Mouse (Mus musculus) embryonic facial prominence, embryonic 10.5 days (tissue): ENCODE data around the gene 3110082I17Rik. TPM values are rescaled to one million over a fixed set of nuclear protein-coding genes. Genes with fewer than 3 reads are reported as not detected.

ENCODE experiments used
- DNase-seq: peaks from one replicate; pipeline ENCODE4 v3.0.0-alpha.2; 2017; ENCODE audit warnings: low spot score
- H3K27ac ChIP-seq: fragments of 300-500 bp; sonication (generic); replicated peaks from 2 replicates; pipeline ENCODE4 v1.5.1; 2016; ENCODE audit warnings: mild to moderate bottlenecking
- H3K27me3 ChIP-seq: fragments of 300-500 bp; sonication (generic); replicated peaks from 2 replicates; pipeline ENCODE4 v1.6.1; 2016; ENCODE audit warnings: low read depth, mild to moderate bottlenecking; ENCODE audit not compliant: poor library complexity, severe bottlenecking
- H3K36me3 ChIP-seq: fragments of 300-500 bp; sonication (generic); replicated peaks from 2 replicates; pipeline ENCODE4 v1.6.1; 2016; ENCODE audit warnings: mild to moderate bottlenecking, moderate library complexity
- H3K4me1 ChIP-seq: fragments of 300-500 bp; sonication (generic); 2 replicates; pipeline ENCODE4 v1.6.1; 2016
- H3K4me3 ChIP-seq: fragments of 300-500 bp; sonication (generic); 2 replicates; pipeline ENCODE4 v1.5.1; 2016; ENCODE audit warnings: mild to moderate bottlenecking, moderate library complexity
- H3K9me3 ChIP-seq: fragments of 300-500 bp; sonication (generic); 2 replicates; pipeline ENCODE4 v1.6.1; 2016; ENCODE audit warnings: mild to moderate bottlenecking
- WGBS: fragments of 180-500 bp; shearing (Covaris S2); methylation state at CpG from one replicate; pipeline ENCODE4 v1.1.7; 2016; 5-methylcytosine and 5-hydroxymethylcytosine counted together
- polyA plus RNA-seq: library from polyadenylated mRNA; unstranded; fragments of >200 nt; fragmentation: Nextera tagmentation; extraction: Ambion mirVana; gene quantifications from 2 replicates; pipeline ENCODE4 v1.2.1, GENCODE M21; 2016

Gene 3110082I17Rik
- polyA plus RNA-seq, 1 experiment from 2014 or later = 58.5 TPM

- no peak overlapping the region for H3K4me3 ChIP-seq
- 78% methylated on average over 17 of the region's 17 CpGs for WGBS
- peak overlapping the region; percentile 76 for H3K27ac ChIP-seq
- H3K9me3 ChIP-seq = no peaks in the 10 kb centered on the region
- H3K36me3 ChIP-seq = 0 out of 2 replicates have a peak, but pooled peaks cover 4% of the 10 kb centered on the region
- DNase-seq = no peak
- no peaks in the 10 kb centered on the region for H3K27me3 ChIP-seq
- peaks cover 49% of the 10 kb centered on the region for H3K4me1 ChIP-seq
Measured at GRCm38 (mm10) chr5:139388694-139389675, 71.3 kb downstream of the 3110082I17Rik start.

GRCm38 (mm10) chr5:139388195-139388570, 72.1 kb downstream of the 3110082I17Rik start:
- Histone ChIP-seq H3K4me1 (peaks cover 51% of the 10 kb centered on the region), H3K27me3 (no peaks in the 10 kb centered on the region), H3K9me3 (no peaks in the 10 kb centered on the region), H3K36me3 (0 out of 2 replicates have a peak, but pooled peaks cover 4% of the 10 kb centered on the region), H3K27ac (peak overlapping the region; percentile 63), H3K4me3 (no peak overlapping the region)
- 72% methylated on average over 4 of the region's 4 CpGs for WGBS
- no peak for DNase-seq

GRCm38 (mm10) chr5:139387329-139388194, 72.8 kb downstream of the 3110082I17Rik start:
- H3K9me3 ChIP-seq = no peaks in the 10 kb centered on the region
- H3K4me1 ChIP-seq = peaks cover 55% of the 10 kb centered on the region
- 0 out of 2 replicates have a peak, but pooled peaks cover 1% of the 10 kb centered on the region for H3K36me3 ChIP-seq
- no peak for DNase-seq
- H3K27ac ChIP-seq = peak overlapping the region; percentile 63
- 85% methylated on average over 10 of the region's 10 CpGs for WGBS
- H3K27me3 ChIP-seq = no peaks in the 10 kb centered on the region
- H3K4me3 ChIP-seq = no peak overlapping the region

- Histone ChIP-seq H3K9me3 (no peaks in the 10 kb centered on the region), H3K27me3 (peaks cover 5% of the 10 kb centered on the region; the same call in 1 of the 2 replicates), H3K4me1 (peaks cover 62% of the 10 kb centered on the region), H3K36me3 (no peaks in the 10 kb centered on the region), H3K4me3 (no peak overlapping the region), H3K27ac (no peak overlapping the region)
- 88% methylated on average over 5 of the region's 5 CpGs for WGBS
- no peak for DNase-seq
Measured at GRCm38 (mm10) chr5:139386047-139386446, 74.3 kb downstream of the 3110082I17Rik start.

GRCm38 (mm10) chr5:139384531-139384930, 75.8 kb downstream of the 3110082I17Rik start:
- H3K4me1 ChIP-seq = peaks cover 65% of the 10 kb centered on the region

GRCm38 (mm10) chr5:139383234-139383633, 77.1 kb downstream of the 3110082I17Rik start:
- no peak overlapping the region for H3K27ac ChIP-seq
- WGBS = 84% methylated on average over 9 of the region's 9 CpGs

More at GRCm38 (mm10) chr5:139384531-139384930, 75.8 kb downstream of the 3110082I17Rik start:
- Histone ChIP-seq H3K27ac (peak overlapping the region; percentile 51; the same call in 1 of the 2 replicates), H3K9me3 (no peaks in the 10 kb centered on the region), H3K4me3 (no peak overlapping the region), H3K27me3 (peaks cover 5% of the 10 kb centered on the region; the same call in 1 of the 2 replicates), H3K36me3 (no peaks in the 10 kb centered on the region)
- 77% methylated on average over 10 of the region's 10 CpGs for WGBS
- no peak for DNase-seq

GRCm38 (mm10) chr5:139382760-139383159, 77.6 kb downstream of the 3110082I17Rik start:
- peak overlapping the region; percentile 49 for H3K27ac ChIP-seq
- no peaks in the 10 kb centered on the region for H3K9me3 ChIP-seq
- H3K36me3 ChIP-seq = no peaks in the 10 kb centered on the region
- 83% methylated on average over 8 of the region's 8 CpGs for WGBS
- no peak overlapping the region for H3K4me3 ChIP-seq
- DNase-seq = no peak
- peaks cover 65% of the 10 kb centered on the region for H3K4me1 ChIP-seq
- peaks cover 5% of the 10 kb centered on the region; the same call in 1 of the 2 replicates for H3K27me3 ChIP-seq

More at GRCm38 (mm10) chr5:139383234-139383633, 77.1 kb downstream of the 3110082I17Rik start:
- no peak overlapping the region for H3K4me3 ChIP-seq
- DNase-seq = no peak
- peaks cover 65% of the 10 kb centered on the region for H3K4me1 ChIP-seq
- H3K9me3 ChIP-seq = no peaks in the 10 kb centered on the region
- peaks cover 5% of the 10 kb centered on the region; the same call in 1 of the 2 replicates for H3K27me3 ChIP-seq
- no peaks in the 10 kb centered on the region for H3K36me3 ChIP-seq

- peaks cover 66% of the 10 kb centered on the region for H3K4me1 ChIP-seq
- no peak for DNase-seq
- peak overlapping the region; percentile 31; the same call in 1 of the 2 replicates for H3K4me3 ChIP-seq
- peak overlapping the region; percentile 57; the same call in 1 of the 2 replicates for H3K27ac ChIP-seq
- 82% methylated on average over 18 of the region's 18 CpGs for WGBS
- H3K9me3 ChIP-seq = no peaks in the 10 kb centered on the region
- H3K36me3 ChIP-seq = no peaks in the 10 kb centered on the region
- peaks cover 5% of the 10 kb centered on the region; the same call in 1 of the 2 replicates for H3K27me3 ChIP-seq
Measured at GRCm38 (mm10) chr5:139381586-139382513, 78.5 kb downstream of the 3110082I17Rik start.

GRCm38 (mm10) chr5:139380385-139381248, 79.7 kb downstream of the 3110082I17Rik start:
- Histone ChIP-seq H3K36me3 (no peaks in the 10 kb centered on the region), H3K4me1 (peaks cover 66% of the 10 kb centered on the region), H3K4me3 (peak overlapping the region; percentile 83), H3K9me3 (no peaks in the 10 kb centered on the region), H3K27me3 (peaks cover 5% of the 10 kb centered on the region; the same call in 1 of the 2 replicates), H3K27ac (peak overlapping the region; percentile 83)
- WGBS = 2% methylated on average over 73 of the region's 73 CpGs
- peak; percentile 91 for DNase-seq

- peak overlapping the region; percentile 83 for H3K4me3 ChIP-seq
- H3K4me1 ChIP-seq = peaks cover 62% of the 10 kb centered on the region
- H3K9me3 ChIP-seq = no peaks in the 10 kb centered on the region
- peaks cover 5% of the 10 kb centered on the region; the same call in 1 of the 2 replicates for H3K27me3 ChIP-seq
- H3K36me3 ChIP-seq = no peaks in the 10 kb centered on the region
- 27% methylated on average over 8 of the region's 8 CpGs for WGBS
- DNase-seq = no peak
- H3K27ac ChIP-seq = peak overlapping the region; percentile 83
Measured at GRCm38 (mm10) chr5:139379771-139380384, 80.4 kb downstream of the 3110082I17Rik start.
